Mouse (Mus musculus): Measurements from ENCODE around the gene Gm10217. TPM values are rescaled to one million over a fixed set of nuclear protein-coding genes. Genes with fewer than 3 reads are reported as not detected.

Gene Gm10217
- not detected in 2 replicates for polyA plus RNA-seq (2012; ENCODE audit: insufficient read depth, insufficient read length, low replicate concordance, missing spikeins)

- no peak for TF ChIP-seq CTCF (IDR thresholded peaks at IDR 0.05; ENCODE audit: insufficient read depth, low read depth, low read length)
- TF ChIP-seq POLR2A (IDR thresholded peaks at IDR 0.05; ENCODE audit: insufficient read depth, low read depth, low read length): no peak
- H3K4me1 ChIP-seq (ENCODE audit: control insufficient read depth, insufficient read depth, low read length): 0 out of 2 replicates have a peak, but pooled peaks cover 2% of the 10 kb centered on the region
- H3K4me3 ChIP-seq (ENCODE audit: insufficient read depth, low read depth, low read length): no peak within 1 kb of the TSS
- H3K27ac ChIP-seq (ENCODE audit: insufficient read depth, low read depth, low read length): no peak within 1 kb of the TSS
- WGBS: 90% methylated on average over 3 of the region's 3 CpGs
Measured at GRCm38 (mm10) chr8:9863951-9864350, at the start of gene Gm10217. Gene Gm10217 (plus strand): TSS chr8:9864251.

DNA sequence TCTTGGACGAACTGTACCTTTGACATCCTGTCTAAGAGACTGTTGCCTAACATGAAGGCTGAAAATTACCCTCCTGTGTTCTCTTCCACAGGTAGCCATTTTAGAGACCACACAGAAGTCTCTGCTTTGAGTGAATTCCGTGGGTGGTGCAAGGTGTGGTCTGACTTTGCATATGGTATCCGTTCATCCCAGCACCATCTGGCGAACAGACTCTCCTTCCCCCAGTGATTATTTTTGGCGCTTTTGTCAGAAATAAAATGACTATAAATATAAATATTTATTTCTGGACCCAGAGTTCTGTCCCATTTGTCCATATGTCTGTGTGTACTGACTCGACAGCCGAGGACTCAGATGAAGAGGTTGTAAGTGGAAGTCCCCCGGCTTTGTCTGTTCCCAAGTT, 39.3 kb upstream of the Gm10217 start:
- H3K4me1 ChIP-seq (ENCODE audit: control insufficient read depth, insufficient read depth, low read length): no peaks in the 10 kb centered on the region
- no peak overlapping the region for H3K4me3 ChIP-seq (ENCODE audit: insufficient read depth, low read depth, low read length)
- H3K27ac ChIP-seq (ENCODE audit: insufficient read depth, low read depth, low read length): no peak overlapping the region
- TF ChIP-seq POLR2A (IDR thresholded peaks at IDR 0.05; ENCODE audit: insufficient read depth, low read depth, low read length) (no peak), CTCF (IDR thresholded peaks at IDR 0.05; ENCODE audit: insufficient read depth, low read depth, low read length) (no peak)
- WGBS: 92% methylated on average over 8 of the region's 8 CpGs

DNA sequence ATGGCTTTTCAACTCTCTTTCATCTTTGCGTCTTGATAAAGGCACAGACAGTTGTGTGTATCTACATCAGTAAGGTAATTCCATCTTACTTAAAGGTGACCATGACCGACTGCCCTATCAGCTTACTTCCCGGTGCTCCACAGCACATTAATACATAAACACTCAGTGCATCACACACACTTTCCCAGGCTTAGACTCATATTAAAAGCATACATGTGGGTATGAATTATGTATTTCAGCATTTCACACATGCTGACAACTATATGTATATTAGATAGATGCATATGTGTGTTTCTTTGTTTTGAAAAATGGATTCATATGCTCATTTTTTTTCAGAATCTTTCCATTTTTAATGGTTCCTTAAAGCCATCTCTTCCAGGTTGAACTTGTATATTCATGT, 23.8 kb upstream of the Gm10217 start:
- WGBS: 95% methylated on average over 3 of the region's 3 CpGs
- Histone ChIP-seq H3K4me1 (ENCODE audit: control insufficient read depth, insufficient read depth, low read length) (no peaks in the 10 kb centered on the region), H3K4me3 (ENCODE audit: insufficient read depth, low read depth, low read length) (no peak overlapping the region), H3K27ac (ENCODE audit: insufficient read depth, low read depth, low read length) (no peak overlapping the region)
- no peak for TF ChIP-seq POLR2A (IDR thresholded peaks at IDR 0.05; ENCODE audit: insufficient read depth, low read depth, low read length)
- TF ChIP-seq CTCF (IDR thresholded peaks at IDR 0.05; ENCODE audit: insufficient read depth, low read depth, low read length): no peak

DNA sequence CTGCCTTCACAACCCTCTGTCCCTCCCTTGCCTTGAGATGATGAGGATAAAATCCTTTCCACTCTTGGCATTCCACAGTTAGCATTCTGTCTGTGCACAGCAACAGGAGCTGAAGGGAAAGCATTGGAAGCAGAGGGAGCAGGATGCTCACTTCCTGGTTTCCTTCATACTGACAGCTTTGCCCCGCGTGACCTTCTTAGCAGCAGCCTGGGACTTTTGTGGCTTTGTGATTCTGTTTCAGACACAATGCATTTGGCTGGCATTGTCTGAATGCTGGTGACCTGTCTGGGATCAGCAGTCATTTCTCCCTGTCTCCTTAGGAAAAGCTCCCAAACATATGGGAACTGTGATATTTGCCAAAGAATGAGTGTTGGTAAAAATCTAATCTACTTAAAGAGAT, 4.8 kb upstream of the Gm10217 start:
- Histone ChIP-seq H3K4me1 (ENCODE audit: control insufficient read depth, insufficient read depth, low read length) (0 out of 2 replicates have a peak, but pooled peaks cover 2% of the 10 kb centered on the region), H3K27ac (ENCODE audit: insufficient read depth, low read depth, low read length) (no peak overlapping the region), H3K4me3 (ENCODE audit: insufficient read depth, low read depth, low read length) (no peak overlapping the region)
- TF ChIP-seq CTCF (IDR thresholded peaks at IDR 0.05; ENCODE audit: insufficient read depth, low read depth, low read length): no peak
- no peak for TF ChIP-seq POLR2A (IDR thresholded peaks at IDR 0.05; ENCODE audit: insufficient read depth, low read depth, low read length)
- whole genome bisulfite sequencing: 25% methylated on average over 2 of the region's 2 CpGs

- no peak overlapping the region for H3K27ac ChIP-seq (ENCODE audit: insufficient read depth, low read depth, low read length)
- H3K4me1 ChIP-seq (ENCODE audit: control insufficient read depth, insufficient read depth, low read length): 0 out of 2 replicates have a peak, but pooled peaks cover 2% of the 10 kb centered on the region
- 58% methylated on average over 10 of the region's 10 CpGs for WGBS
- H3K4me3 ChIP-seq (ENCODE audit: insufficient read depth, low read depth, low read length): no peak overlapping the region
- TF ChIP-seq CTCF (IDR thresholded peaks at IDR 0.05; ENCODE audit: insufficient read depth, low read depth, low read length) (no peak), POLR2A (IDR thresholded peaks at IDR 0.05; ENCODE audit: insufficient read depth, low read depth, low read length) (no peak)
Measured at GRCm38 (mm10) chr8:9860539-9861203, 3.4 kb upstream of the Gm10217 start.

GRCm38 (mm10) chr8:9865150-9865549, 1.1 kb downstream of the Gm10217 start:
- Histone ChIP-seq H3K4me1 (ENCODE audit: control insufficient read depth, insufficient read depth, low read length) (no peaks in the 10 kb centered on the region), H3K27ac (ENCODE audit: insufficient read depth, low read depth, low read length) (no peak overlapping the region), H3K4me3 (ENCODE audit: insufficient read depth, low read depth, low read length) (no peak overlapping the region)
- WGBS: 81% methylated on average over 9 of the region's 9 CpGs
- TF ChIP-seq POLR2A (IDR thresholded peaks at IDR 0.05; ENCODE audit: insufficient read depth, low read depth, low read length): no peak

DNA sequence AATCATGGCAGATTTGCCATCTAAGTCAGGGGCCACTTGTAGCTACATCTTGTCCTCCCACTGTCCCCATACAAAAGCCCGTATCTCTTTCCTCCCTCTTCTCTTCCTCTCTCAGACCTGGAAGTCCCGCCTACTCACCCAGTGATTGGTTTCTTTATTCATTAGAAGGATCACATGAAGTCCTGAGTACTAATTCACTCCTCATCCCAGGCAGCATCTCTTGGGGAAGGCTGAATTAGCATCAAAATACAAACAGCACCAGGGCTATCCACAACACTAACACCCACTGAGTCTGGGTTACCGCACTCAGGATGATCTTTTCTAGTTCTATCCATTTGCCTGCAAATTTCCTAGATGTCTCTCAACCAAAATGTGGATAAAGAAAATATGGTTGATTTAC, 4.0 kb downstream of the Gm10217 start:
- Histone ChIP-seq H3K4me1 (ENCODE audit: control insufficient read depth, insufficient read depth, low read length) (no peaks in the 10 kb centered on the region), H3K4me3 (ENCODE audit: insufficient read depth, low read depth, low read length) (no peak overlapping the region), H3K27ac (ENCODE audit: insufficient read depth, low read depth, low read length) (no peak overlapping the region)
- TF ChIP-seq POLR2A (IDR thresholded peaks at IDR 0.05; ENCODE audit: insufficient read depth, low read depth, low read length) (no peak), CTCF (IDR thresholded peaks at IDR 0.05; ENCODE audit: insufficient read depth, low read depth, low read length) (no peak)
- 55% methylated on average over 3 of the region's 3 CpGs for WGBS

- 88% methylated on average over 1 of the region's 1 CpGs for WGBS
- Histone ChIP-seq H3K4me1 (ENCODE audit: control insufficient read depth, insufficient read depth, low read length) (no peaks in the 10 kb centered on the region), H3K4me3 (ENCODE audit: insufficient read depth, low read depth, low read length) (no peak overlapping the region), H3K27ac (ENCODE audit: insufficient read depth, low read depth, low read length) (no peak overlapping the region)
- TF ChIP-seq CTCF (IDR thresholded peaks at IDR 0.05; ENCODE audit: insufficient read depth, low read depth, low read length) (no peak), POLR2A (IDR thresholded peaks at IDR 0.05; ENCODE audit: insufficient read depth, low read depth, low read length) (no peak)
Measured at GRCm38 (mm10) chr8:9876241-9876640, 12.2 kb downstream of the Gm10217 start.

DNA sequence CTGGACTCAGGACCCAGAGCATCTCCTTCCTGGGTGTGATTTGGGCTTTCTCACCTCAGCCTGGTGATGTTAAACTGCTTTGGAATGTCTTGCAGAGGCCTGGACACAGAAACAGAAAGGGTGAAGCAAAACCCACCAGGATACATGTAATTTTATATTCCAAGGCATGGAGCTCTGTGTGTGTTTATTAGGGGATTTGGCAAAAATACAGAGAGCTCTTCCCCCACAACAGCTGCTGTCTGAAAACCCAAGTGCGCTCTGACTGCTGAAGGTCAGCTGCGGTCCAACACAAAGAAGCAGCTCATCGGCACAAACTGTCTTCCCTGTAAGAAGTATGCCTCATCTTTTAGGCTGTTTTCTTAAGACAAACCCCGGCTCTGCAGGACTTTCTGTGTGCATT, 15.9 kb downstream of the Gm10217 start:
- TF ChIP-seq POLR2A (IDR thresholded peaks at IDR 0.05; ENCODE audit: insufficient read depth, low read depth, low read length) (no peak), CTCF (IDR thresholded peaks at IDR 0.05; ENCODE audit: insufficient read depth, low read depth, low read length) (no peak)
- WGBS: 59% methylated on average over 4 of the region's 4 CpGs
- H3K4me3 ChIP-seq (ENCODE audit: insufficient read depth, low read depth, low read length): no peak overlapping the region
- no peaks in the 10 kb centered on the region for H3K4me1 ChIP-seq (ENCODE audit: control insufficient read depth, insufficient read depth, low read length)
- no peak overlapping the region for H3K27ac ChIP-seq (ENCODE audit: insufficient read depth, low read depth, low read length)
